Mouse (Mus musculus) hindbrain, embryonic 11.5 days (tissue): ENCODE data around the gene Sult2a5. TPM values are rescaled to one million over a fixed set of nuclear protein-coding genes. Genes with fewer than 3 reads are reported as not detected.

ENCODE experiments used
- ATAC-seq: fragments of 200-750 bp; cut with Nextera tagmentation; 2 replicates; pipeline ENCODE4 v1.8.0; 2017; ENCODE audit warnings: mild to moderate bottlenecking, moderate TSS enrichment, moderate library complexity; ENCODE audit not compliant: low FRiP score
- DNase-seq: peaks from one replicate; pipeline ENCODE4 v3.0.0-alpha.2; 2015; ENCODE audit warnings: low spot score
- H3K27ac ChIP-seq: fragments of 300-500 bp; sonication (generic); 2 replicates; pipeline ENCODE4 v1.5.1; 2014; ENCODE audit warnings: mild to moderate bottlenecking, low read depth, low read length
- H3K27me3 ChIP-seq: fragments of 300-500 bp; sonication (generic); 2 replicates; pipeline ENCODE4 v1.6.1; 2014; ENCODE audit warnings: mild to moderate bottlenecking, low read length, moderate library complexity, mixed read lengths; ENCODE audit not compliant: control insufficient read depth, insufficient read depth
- H3K36me3 ChIP-seq: fragments of 300-500 bp; sonication (generic); 2 replicates; pipeline ENCODE4 v1.6.1; 2014; ENCODE audit warnings: mild to moderate bottlenecking, low read length, moderate library complexity, mixed read lengths; ENCODE audit not compliant: control insufficient read depth, insufficient read depth
- H3K4me1 ChIP-seq: fragments of 300-500 bp; sonication (generic); replicated peaks from 2 replicates; pipeline ENCODE4 v1.6.1; 2014; ENCODE audit warnings: low read length, mixed read lengths; ENCODE audit not compliant: control insufficient read depth, insufficient read depth
- H3K4me2 ChIP-seq: fragments of 300-500 bp; sonication (generic); replicated peaks from 2 replicates; pipeline ENCODE4 v1.6.1; 2014; ENCODE audit warnings: mild to moderate bottlenecking, low read depth, low read length
- H3K4me3 ChIP-seq: fragments of 300-500 bp; sonication (generic); 2 replicates; pipeline ENCODE4 v1.5.1; 2014; ENCODE audit warnings: low read depth, low read length
- H3K9ac ChIP-seq: fragments of 300-500 bp; sonication (generic); 2 replicates; pipeline ENCODE4 v1.6.1; 2014; ENCODE audit warnings: low read depth, low read length
- H3K9me3 ChIP-seq: fragments of 300-500 bp; sonication (generic); 2 replicates; pipeline ENCODE4 v1.6.1; 2016; ENCODE audit warnings: low read length; ENCODE audit not compliant: control insufficient read depth
- polyA plus RNA-seq: library from polyadenylated mRNA; unstranded; fragments of >200 nt; fragmentation: Nextera tagmentation; extraction: Ambion mirVana; gene quantifications from 2 replicates; pipeline ENCODE4 v1.2.1, GENCODE M21; 2014

Gene Sult2a5
- polyA plus RNA-seq = not detected in 2 replicates

GRCm38 (mm10) chr7:13623667-13624066, at the start of gene Sult2a5:
Sult2a5 (plus strand) TSS chr7:13623967.
- no peak within 1 kb of the TSS for H3K9ac ChIP-seq
- H3K36me3 ChIP-seq = no peaks in the 10 kb centered on the region
- no peak within 1 kb of the TSS for H3K4me3 ChIP-seq
- DNase-seq = no peak
- H3K4me1 ChIP-seq = no peaks in the 10 kb centered on the region
- H3K27me3 ChIP-seq = no peaks in the 10 kb centered on the region
- no peaks in the 10 kb centered on the region for H3K9me3 ChIP-seq
- no peak for ATAC-seq
- no peak within 1 kb of the TSS for H3K27ac ChIP-seq
- no peak within 1 kb of the TSS for H3K4me2 ChIP-seq

Other genes with a start within 250 kb of the Sult2a5 start
- not detected in 2 replicates for gene Cabp5, start 225.8 kb upstream of the Sult2a5 start, polyA plus RNA-seq
- gene Bsph1, start 173.1 kb upstream of the Sult2a5 start, polyA plus RNA-seq = not detected in 2 replicates
- gene Bsph2, start 52.9 kb upstream of the Sult2a5 start, polyA plus RNA-seq = not detected in 2 replicates
- gene Sult2a2, start 109.5 kb downstream of the Sult2a5 start, polyA plus RNA-seq = not detected in 2 replicates
- gene Sult2a1, start 213.4 kb downstream of the Sult2a5 start, polyA plus RNA-seq = not detected in 2 replicates